Mouse (Mus musculus): ENCODE data around the gene Myo7a. TPM values are rescaled to one million over a fixed set of nuclear protein-coding genes. Genes with fewer than 3 reads are reported as not detected.

Gene Myo7a
- polyA plus RNA-seq, 1 experiment = not detected

DNA sequence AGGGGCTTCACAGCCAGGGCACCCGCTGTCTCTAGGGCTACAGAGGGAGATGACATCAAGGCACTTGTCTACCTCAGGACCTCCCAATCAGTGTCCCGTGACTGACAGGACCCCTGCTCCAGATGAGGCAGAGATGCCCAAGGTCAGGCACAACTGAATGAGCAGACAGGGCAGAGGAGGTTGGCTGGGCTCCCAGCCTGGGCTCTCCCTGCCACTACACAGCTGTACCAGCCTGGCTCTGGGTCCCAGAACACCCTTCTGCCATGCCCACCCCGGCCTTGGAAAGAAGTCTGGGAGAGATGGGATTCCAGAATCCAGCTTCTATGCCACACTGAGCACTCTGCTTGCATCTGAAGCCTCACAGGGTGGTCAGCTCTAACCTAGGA lies 36.9 kb upstream of the Myo7a start:
- Histone ChIP-seq H3K4me3 (ENCODE audit: insufficient read depth, low read depth, low read length) (no peak overlapping the region), H3K27ac (ENCODE audit: insufficient read depth, low read depth, low read length) (no peak overlapping the region), H3K4me1 (ENCODE audit: control insufficient read depth, insufficient read depth, low read length) (peaks cover 26% of the 10 kb centered on the region)
- WGBS = 29% methylated on average over 3 of the region's 3 CpGs
- no peak for TF ChIP-seq POLR2A (IDR thresholded peaks at IDR 0.05; ENCODE audit: insufficient read depth, low read depth, low read length)

- Histone ChIP-seq H3K4me1 (ENCODE audit: control insufficient read depth, insufficient read depth, low read length) (peaks cover 26% of the 10 kb centered on the region), H3K4me3 (ENCODE audit: insufficient read depth, low read depth, low read length) (no peak overlapping the region), H3K27ac (ENCODE audit: insufficient read depth, low read depth, low read length) (no peak overlapping the region)
- TF ChIP-seq CTCF (IDR thresholded peaks at IDR 0.05; ENCODE audit: insufficient read depth, low read depth, low read length) = peak; percentile 79
- no peak for TF ChIP-seq POLR2A (IDR thresholded peaks at IDR 0.05; ENCODE audit: insufficient read depth, low read depth, low read length)
- WGBS = 26% methylated on average over 7 of the region's 8 CpGs
Measured at GRCm38 (mm10) chr7:98155546-98156279, 36.4 kb upstream of the Myo7a start.

DNA sequence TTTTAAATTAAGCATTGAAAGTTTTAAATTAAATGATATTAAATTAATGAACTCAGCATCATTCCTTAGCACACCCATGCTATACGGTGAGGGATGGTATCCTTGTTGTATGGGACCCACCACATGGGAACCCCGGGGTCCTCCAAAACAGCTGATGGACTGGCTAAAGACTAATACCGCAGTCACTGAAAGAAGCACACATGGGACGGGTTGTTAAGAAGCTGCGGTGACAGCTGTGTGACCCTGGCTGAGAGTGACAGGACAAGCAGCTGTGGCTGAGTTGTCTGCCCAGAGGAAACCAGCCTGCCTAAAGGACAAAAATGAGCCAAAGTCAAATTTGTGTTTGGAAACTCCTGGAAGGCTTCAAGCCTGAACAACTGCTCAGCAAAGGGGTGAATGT lies 34.6 kb upstream of the Myo7a start:
- peaks cover 20% of the 10 kb centered on the region for H3K4me1 ChIP-seq (ENCODE audit: control insufficient read depth, insufficient read depth, low read length)
- no peak for TF ChIP-seq CTCF (IDR thresholded peaks at IDR 0.05; ENCODE audit: insufficient read depth, low read depth, low read length)
- TF ChIP-seq POLR2A (IDR thresholded peaks at IDR 0.05; ENCODE audit: insufficient read depth, low read depth, low read length) = no peak
- WGBS = 85% methylated on average over 5 of the region's 5 CpGs
- H3K27ac ChIP-seq (ENCODE audit: insufficient read depth, low read depth, low read length) = no peak overlapping the region
- H3K4me3 ChIP-seq (ENCODE audit: insufficient read depth, low read depth, low read length) = no peak overlapping the region

- 65% methylated on average over 3 of the region's 3 CpGs for WGBS
- H3K4me3 ChIP-seq (ENCODE audit: insufficient read depth, low read depth, low read length) = no peak overlapping the region
- no peak for TF ChIP-seq POLR2A (IDR thresholded peaks at IDR 0.05; ENCODE audit: insufficient read depth, low read depth, low read length)
- TF ChIP-seq CTCF (IDR thresholded peaks at IDR 0.05; ENCODE audit: insufficient read depth, low read depth, low read length) = no peak
Measured at GRCm38 (mm10) chr7:98153345-98153744, 34.0 kb upstream of the Myo7a start.

GRCm38 (mm10) chr7:98152400-98152799 lies 33.1 kb upstream of the Myo7a start:
- H3K4me3 ChIP-seq (ENCODE audit: insufficient read depth, low read depth, low read length) = no peak overlapping the region
- no peak for TF ChIP-seq POLR2A (IDR thresholded peaks at IDR 0.05; ENCODE audit: insufficient read depth, low read depth, low read length)
- no peak for TF ChIP-seq CTCF (IDR thresholded peaks at IDR 0.05; ENCODE audit: insufficient read depth, low read depth, low read length)
- WGBS = 63% methylated on average over 8 of the region's 8 CpGs
- H3K27ac ChIP-seq (ENCODE audit: insufficient read depth, low read depth, low read length) = no peak overlapping the region
- H3K4me1 ChIP-seq (ENCODE audit: control insufficient read depth, insufficient read depth, low read length) = peaks cover 23% of the 10 kb centered on the region

More at GRCm38 (mm10) chr7:98153345-98153744, 34.0 kb upstream of the Myo7a start:
- Histone ChIP-seq H3K27ac (ENCODE audit: insufficient read depth, low read depth, low read length) (no peak overlapping the region), H3K4me1 (ENCODE audit: control insufficient read depth, insufficient read depth, low read length) (peaks cover 20% of the 10 kb centered on the region)

DNA sequence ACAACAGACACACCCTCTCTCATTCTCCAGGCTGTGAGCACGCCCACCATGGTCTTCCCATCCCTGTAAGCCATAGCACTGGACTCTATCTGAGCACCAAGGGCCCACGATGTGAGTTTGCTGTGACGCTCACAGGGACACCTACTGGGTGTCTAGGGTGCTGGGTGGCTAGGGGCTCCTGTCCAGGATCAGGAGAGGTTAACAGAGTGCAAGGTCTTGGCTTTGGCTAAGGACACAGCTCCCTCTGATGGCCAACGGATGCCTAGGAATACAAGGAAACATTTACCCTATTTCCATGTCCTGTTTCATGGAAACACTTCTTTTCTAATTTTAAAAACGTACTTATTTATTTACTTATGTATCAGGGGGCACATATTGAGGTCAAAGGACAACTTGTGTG lies 31.2 kb upstream of the Myo7a start:
- Histone ChIP-seq H3K4me1 (ENCODE audit: control insufficient read depth, insufficient read depth, low read length) (peaks cover 13% of the 10 kb centered on the region), H3K4me3 (ENCODE audit: insufficient read depth, low read depth, low read length) (no peak overlapping the region), H3K27ac (ENCODE audit: insufficient read depth, low read depth, low read length) (no peak overlapping the region)
- WGBS = 66% methylated on average over 5 of the region's 5 CpGs
- TF ChIP-seq POLR2A (IDR thresholded peaks at IDR 0.05; ENCODE audit: insufficient read depth, low read depth, low read length) = no peak
- TF ChIP-seq CTCF (IDR thresholded peaks at IDR 0.05; ENCODE audit: insufficient read depth, low read depth, low read length) = no peak

DNA sequence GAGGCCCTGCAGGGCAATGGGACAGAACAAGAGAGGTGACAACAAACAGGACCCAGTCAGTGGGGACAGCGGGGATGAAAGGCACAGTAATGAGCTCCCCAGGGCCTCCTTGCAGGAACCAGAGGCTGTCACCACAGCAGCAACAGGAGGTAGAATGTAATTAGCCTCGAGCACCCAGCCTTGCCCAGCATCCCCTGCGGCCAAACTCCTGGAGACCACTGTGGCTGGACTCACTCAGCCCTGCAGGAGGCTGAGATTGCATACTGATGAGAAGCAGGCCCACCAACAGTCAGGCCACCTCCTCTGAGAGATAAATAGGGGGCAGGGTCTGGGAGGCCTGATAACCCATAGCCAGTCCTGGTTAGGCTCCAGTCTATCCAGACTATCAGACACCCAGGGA lies 30.5 kb upstream of the Myo7a start:
- Histone ChIP-seq H3K4me1 (ENCODE audit: control insufficient read depth, insufficient read depth, low read length) (peaks cover 13% of the 10 kb centered on the region), H3K27ac (ENCODE audit: insufficient read depth, low read depth, low read length) (no peak overlapping the region), H3K4me3 (ENCODE audit: insufficient read depth, low read depth, low read length) (no peak overlapping the region)
- 56% methylated on average over 3 of the region's 3 CpGs for WGBS
- TF ChIP-seq CTCF (IDR thresholded peaks at IDR 0.05; ENCODE audit: insufficient read depth, low read depth, low read length) (no peak), POLR2A (IDR thresholded peaks at IDR 0.05; ENCODE audit: insufficient read depth, low read depth, low read length) (no peak)

DNA sequence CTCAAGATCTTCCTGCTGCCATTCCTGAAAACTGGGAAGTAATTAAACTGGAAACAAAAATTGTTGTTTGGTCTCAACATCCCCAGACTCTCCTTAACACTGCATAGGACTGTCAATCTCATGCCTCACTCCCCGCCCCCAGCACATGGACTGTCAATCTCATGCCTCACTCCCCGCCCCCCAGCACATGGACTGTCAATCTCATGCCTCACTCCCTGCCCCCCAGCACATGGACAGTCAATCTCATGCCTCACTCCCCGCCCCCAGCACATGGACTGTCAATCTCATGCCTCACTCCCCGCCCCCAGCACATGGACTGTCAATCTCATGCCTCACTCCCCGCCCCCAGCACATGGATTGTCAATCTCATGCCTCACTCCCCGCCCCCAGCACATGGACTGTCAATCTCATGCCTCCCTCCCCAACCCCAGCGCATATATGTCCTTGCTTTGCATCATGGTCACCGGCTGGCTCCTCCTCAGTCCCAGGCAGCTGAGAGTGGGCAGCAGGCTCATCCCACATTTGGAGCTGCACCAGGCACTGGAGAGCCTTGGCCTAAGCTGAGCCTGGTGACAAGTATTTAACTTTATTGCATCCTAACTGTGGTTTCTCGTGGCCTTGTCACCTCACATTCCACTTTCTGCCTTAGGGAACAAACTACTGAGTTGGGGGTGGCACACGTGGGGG lies 29.5 kb upstream of the Myo7a start:
- H3K27ac ChIP-seq (ENCODE audit: insufficient read depth, low read depth, low read length) = no peak overlapping the region
- TF ChIP-seq CTCF (IDR thresholded peaks at IDR 0.05; ENCODE audit: insufficient read depth, low read depth, low read length) = no peak
- TF ChIP-seq POLR2A (IDR thresholded peaks at IDR 0.05; ENCODE audit: insufficient read depth, low read depth, low read length) = no peak

DNA sequence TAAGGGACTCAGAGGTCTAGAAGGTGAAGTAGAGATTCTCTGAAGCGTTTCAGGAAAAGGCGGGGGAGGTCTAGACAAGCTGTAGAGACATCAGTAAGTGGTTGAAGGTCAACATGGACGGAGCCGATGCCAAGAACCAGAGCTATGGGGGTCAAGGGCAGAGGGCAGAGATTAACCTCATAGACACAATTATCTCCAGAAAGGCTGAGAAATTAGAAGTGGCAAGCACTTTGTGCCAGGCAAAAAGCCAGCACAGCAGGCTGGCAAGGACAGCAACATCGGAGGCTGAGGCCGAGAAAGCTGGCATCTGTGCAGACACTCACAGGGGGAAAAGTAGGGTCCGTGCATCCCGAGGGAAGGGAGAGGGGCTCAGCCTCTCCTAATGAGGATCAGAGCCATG lies 28.4 kb upstream of the Myo7a start:
- 65% methylated on average over 8 of the region's 8 CpGs for WGBS
- no peak overlapping the region for H3K4me3 ChIP-seq (ENCODE audit: insufficient read depth, low read depth, low read length)
- no peak for TF ChIP-seq CTCF (IDR thresholded peaks at IDR 0.05; ENCODE audit: insufficient read depth, low read depth, low read length)
- TF ChIP-seq POLR2A (IDR thresholded peaks at IDR 0.05; ENCODE audit: insufficient read depth, low read depth, low read length) = no peak
- no peak overlapping the region for H3K27ac ChIP-seq (ENCODE audit: insufficient read depth, low read depth, low read length)
- peaks cover 9% of the 10 kb centered on the region for H3K4me1 ChIP-seq (ENCODE audit: control insufficient read depth, insufficient read depth, low read length)

More for the DNA sequence above, 29.5 kb upstream of the Myo7a start:
- 77% methylated on average over 10 of the region's 10 CpGs for WGBS
- Histone ChIP-seq H3K4me3 (ENCODE audit: insufficient read depth, low read depth, low read length) (no peak overlapping the region), H3K4me1 (ENCODE audit: control insufficient read depth, insufficient read depth, low read length) (peaks cover 9% of the 10 kb centered on the region)
